Mouse (Mus musculus) left cerebral cortex, adult 2 months (tissue): ENCODE measurements around the gene Gm27021. TPM values are rescaled to one million over a fixed set of nuclear protein-coding genes. Genes with fewer than 3 reads are reported as not detected.

ENCODE experiments used
- DNase-seq, 2 experiments: peaks; one replicate each; pipeline ENCODE4 v3.0.0; 2021 to 2022; ENCODE audit warnings: low spot score in 2 of 2, mixed read lengths in 1 of 2; ENCODE audit errors: extremely low spot score in 1 of 2
- H3K27ac ChIP-seq: fragments of 200-600 bp; 2 replicates; pipeline ENCODE4 v1.8.1; 2022
- H3K4me3 ChIP-seq: fragments of 200-600 bp; 2 replicates; pipeline ENCODE4 v1.8.1; 2022
- CTCF ChIP-seq: fragments of 200-600 bp; IDR thresholded peaks from 2 replicates; pipeline ENCODE4 v1.8.1; 2022; ENCODE audit warnings: antibody characterized with exemption, mild to moderate bottlenecking, moderate library complexity
- intact Hi-C: fragments of 180-260 bp; cut with DNase I; formaldehyde crosslinking; loops from one replicate; pipeline ENCODE4 v1.15.1; 2025
- total RNA-seq, 2 experiments: library from RNA; stranded (reverse); gene quantifications; 2 replicates each; pipeline ENCODE4 v1.2.3; 2021

The Gm27021 gene
- total RNA-seq, 2 experiments from 2014 or later, result 1.5 TPM; not detected in 1

DNA sequence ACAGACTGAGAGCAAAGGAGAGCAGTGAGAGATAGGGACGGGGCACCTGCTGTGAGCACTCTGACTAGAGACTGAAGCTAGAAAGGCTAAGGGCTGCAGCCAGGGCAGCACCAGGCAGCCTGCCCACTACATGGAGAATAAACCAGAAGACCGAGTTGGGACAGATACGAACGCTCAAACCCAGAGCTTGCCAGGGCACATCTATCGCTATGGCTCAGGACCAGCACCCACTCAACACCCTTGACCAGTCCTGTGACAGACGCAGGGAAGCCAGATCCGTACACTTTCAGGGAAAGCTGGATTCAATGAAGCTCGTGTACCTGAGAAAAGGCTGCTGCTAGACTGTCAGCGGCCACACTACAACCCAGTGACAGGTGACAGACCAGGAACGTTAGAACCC, 82.4 kb downstream of the Gm27021 start:
- intact Hi-C loops, result no loop called here
- Histone ChIP-seq H3K27ac (no peak overlapping the region), H3K4me3 (no peak overlapping the region)
- DNase-seq, result no peak
- no peak for TF ChIP-seq CTCF

- H3K4me3 ChIP-seq, result no peak overlapping the region
- no peak for TF ChIP-seq CTCF
- H3K27ac ChIP-seq, result no peak overlapping the region
- intact Hi-C loops, result no loop called here
- no peak for DNase-seq
These were observed 86.1 kb downstream of the Gm27021 start for GRCm38 (mm10) chr8:120581811-120582210.

DNA sequence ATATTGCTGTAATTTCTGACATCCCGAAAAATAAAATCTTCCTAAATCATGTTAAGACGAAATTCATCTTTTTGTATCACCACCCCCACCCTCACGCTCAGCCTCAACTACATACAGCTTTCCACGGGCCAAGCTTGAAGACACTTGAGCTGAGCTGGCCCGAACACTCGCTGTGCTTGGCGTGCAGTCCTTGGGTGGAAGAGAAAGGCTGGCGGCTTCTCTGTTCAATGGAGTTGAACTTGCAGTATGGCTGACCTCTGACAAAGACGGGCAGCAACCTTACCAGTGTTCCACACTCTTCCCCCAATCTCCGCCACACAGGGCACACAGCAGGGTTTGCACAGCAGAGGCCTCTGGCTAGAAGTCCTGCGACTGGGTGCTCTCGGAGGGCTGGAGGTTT, 86.5 kb downstream of the Gm27021 start:
- intact Hi-C loops, result no loop called here
- DNase-seq, result no peak
- H3K27ac ChIP-seq, result no peak overlapping the region
- no peak for TF ChIP-seq CTCF
- H3K4me3 ChIP-seq, result no peak overlapping the region

DNA sequence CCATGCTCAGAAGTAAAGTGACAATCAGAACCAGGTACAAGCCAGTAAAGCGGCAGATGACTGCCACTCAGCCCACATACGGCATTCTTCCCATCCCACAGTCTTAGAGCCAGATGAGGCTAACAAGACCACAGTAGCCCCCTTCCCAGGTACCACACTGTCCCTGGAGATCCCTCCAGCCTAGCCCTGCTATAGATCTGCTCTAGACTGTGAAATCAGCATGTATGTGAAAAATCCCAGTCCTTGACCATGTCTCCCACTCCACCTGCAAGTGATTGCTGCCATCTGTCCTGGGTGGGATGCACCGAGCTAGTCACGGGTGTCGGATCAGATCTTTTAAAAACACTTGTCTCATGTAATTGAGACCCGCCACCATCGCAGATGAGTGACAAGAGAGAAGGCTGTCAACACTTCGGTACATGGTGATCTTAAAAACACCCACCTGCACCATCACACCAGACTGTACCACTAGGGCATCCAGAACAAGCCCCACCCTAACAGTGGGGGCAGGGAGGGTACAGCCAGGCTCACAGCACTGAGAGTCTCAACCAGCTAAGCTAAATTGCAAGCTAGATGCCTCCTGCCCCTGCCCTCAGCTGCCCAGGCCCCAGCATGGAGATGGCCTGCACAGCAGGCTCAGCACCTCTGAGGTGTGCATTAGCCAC, 87.4 kb downstream of the Gm27021 start:
- H3K4me3 ChIP-seq, result no peak overlapping the region
- no peak for DNase-seq
- intact Hi-C loops, result no loop called here
- TF ChIP-seq CTCF, result no peak
- H3K27ac ChIP-seq, result no peak overlapping the region

GRCm38 (mm10) chr8:120577821-120578220, 90.1 kb downstream of the Gm27021 start:
- no peak for TF ChIP-seq CTCF
- DNase-seq, result no peak
- intact Hi-C loops, result no loop called here
- H3K4me3 ChIP-seq, result no peak overlapping the region
- no peak overlapping the region for H3K27ac ChIP-seq

GRCm38 (mm10) chr8:120575801-120576200, 92.1 kb downstream of the Gm27021 start:
- intact Hi-C loops, result no loop called here
- no peak for TF ChIP-seq CTCF
- Histone ChIP-seq H3K4me3 (no peak overlapping the region), H3K27ac (no peak overlapping the region)
- no peak for DNase-seq

DNA sequence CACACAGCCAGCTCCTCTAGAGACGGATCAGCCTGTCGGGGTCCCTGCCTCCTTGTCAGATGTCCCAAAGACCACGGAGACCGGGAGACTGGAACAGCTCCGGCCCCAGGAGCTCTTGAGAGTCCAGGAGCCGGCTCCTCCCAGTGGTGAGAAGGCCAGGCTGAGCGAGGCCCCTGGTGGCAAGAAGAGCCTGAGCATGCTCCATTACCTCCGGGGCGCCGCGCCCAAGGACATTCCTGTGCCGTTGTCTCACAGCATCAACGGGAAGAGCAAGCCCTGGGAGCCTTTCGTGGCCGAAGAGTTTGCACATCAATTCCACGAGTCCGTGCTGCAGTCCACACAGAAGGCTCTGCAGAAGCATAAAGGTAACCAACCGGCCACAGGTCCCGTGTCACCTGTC, 92.9 kb downstream of the Gm27021 start:
- DNase-seq, result no peak
- intact Hi-C loops, result no loop called here
- TF ChIP-seq CTCF, result no peak
- Histone ChIP-seq H3K4me3 (no peak overlapping the region), H3K27ac (no peak overlapping the region)

GRCm38 (mm10) chr8:120573866-120574265, 94.0 kb downstream of the Gm27021 start:
- no peak for DNase-seq
- TF ChIP-seq CTCF, result no peak
- intact Hi-C loops, result no loop called here
- Histone ChIP-seq H3K27ac (no peak overlapping the region), H3K4me3 (no peak overlapping the region)

DNA sequence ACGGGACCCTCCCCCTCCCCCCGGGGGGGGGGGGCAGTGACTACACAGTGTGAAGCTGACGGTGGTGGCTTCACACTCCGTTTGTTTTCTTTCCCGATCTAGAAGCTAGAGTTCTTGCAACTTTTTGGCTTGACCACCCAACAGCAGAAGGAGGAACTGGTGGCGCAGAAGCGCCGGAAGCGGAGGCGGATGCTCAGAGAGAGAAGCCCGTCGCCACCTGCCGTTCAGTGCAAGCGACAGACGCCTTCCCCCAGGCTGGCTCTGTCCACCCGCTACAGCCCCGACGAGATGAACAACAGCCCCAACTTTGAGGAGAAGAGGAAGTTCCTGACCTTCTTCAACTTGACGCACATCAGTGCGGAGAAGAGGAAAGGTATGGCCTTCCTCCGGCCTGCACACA, 95.3 kb downstream of the Gm27021 start:
- 0 out of 2 replicates have a peak overlapping the region, but pooled peaks have one; percentile 30 for H3K27ac ChIP-seq
- intact Hi-C loops, result no loop called here
- TF ChIP-seq CTCF, result peak; percentile 33
- peak in 1 of 2 experiments; percentile 64 for DNase-seq
- no peak overlapping the region for H3K4me3 ChIP-seq

GRCm38 (mm10) chr8:120571561-120571960, 96.3 kb downstream of the Gm27021 start:
- DNase-seq, result no peak
- no peak for TF ChIP-seq CTCF
- intact Hi-C loops, result no loop called here
- no peak overlapping the region for H3K27ac ChIP-seq
- H3K4me3 ChIP-seq, result no peak overlapping the region

DNA sequence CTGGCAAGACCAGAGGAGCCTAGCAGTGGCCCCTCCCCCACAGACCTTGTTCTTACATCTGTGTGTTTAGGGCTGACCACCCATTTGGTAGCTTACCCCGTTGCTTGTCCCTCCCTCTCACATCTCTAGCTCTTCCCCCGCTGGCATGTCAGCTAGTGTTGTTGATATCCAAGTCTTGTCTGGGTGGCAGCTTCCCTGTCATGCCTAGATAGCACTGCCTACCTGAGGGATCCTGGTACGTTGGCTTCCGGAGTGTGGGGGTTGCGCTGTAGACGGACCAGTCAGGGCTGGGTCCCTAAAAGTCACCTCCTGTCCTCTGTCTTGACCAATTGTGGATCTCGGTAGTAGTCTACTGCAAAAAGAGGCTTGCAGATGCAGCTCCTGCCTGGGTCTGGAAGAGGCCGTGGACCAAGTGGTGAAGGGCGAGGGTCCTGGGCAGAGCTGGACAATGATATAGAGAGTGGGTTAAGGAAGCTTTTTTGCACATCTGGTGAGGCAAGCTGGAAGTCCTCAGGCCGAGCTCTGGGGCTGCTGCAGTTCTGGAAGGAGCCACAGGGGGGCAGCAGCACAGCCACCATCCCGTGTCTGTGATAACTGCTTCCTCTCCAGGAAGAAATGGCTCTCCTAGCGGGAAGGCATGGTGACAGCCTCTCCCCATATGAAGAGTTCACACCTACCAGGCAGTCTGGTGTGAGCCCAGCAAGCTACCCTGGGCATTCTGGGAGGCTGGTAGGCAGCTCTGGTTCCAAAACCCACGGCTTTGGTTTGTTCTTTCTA, 97.8 kb downstream of the Gm27021 start:
- intact Hi-C loops, result no loop called here
- peak; percentile 80 to 86 for DNase-seq
- no peak overlapping the region for H3K27ac ChIP-seq
- no peak overlapping the region for H3K4me3 ChIP-seq
- no peak; the same call in none of the 2 replicates for TF ChIP-seq CTCF

GRCm38 (mm10) chr8:120569123-120569522, 98.8 kb downstream of the Gm27021 start:
- peak; percentile 2 for TF ChIP-seq CTCF
- Histone ChIP-seq H3K27ac (no peak overlapping the region), H3K4me3 (no peak overlapping the region)
- DNase-seq, result no peak
- intact Hi-C loops, result no loop called here
